Mouse (Mus musculus) MEL (cell line): ENCODE results near the gene Spaca7. TPM values are rescaled to one million over a fixed set of nuclear protein-coding genes. Genes with fewer than 3 reads are reported as not detected.

Source experiments
- DNase-seq: peaks from one replicate; pipeline ENCODE4 v3.0.0; 2011; ENCODE audit warnings: low read depth, low spot score
- H3K27ac ChIP-seq: 2 replicates; pipeline ENCODE4 v1.5.1; 2012; ENCODE audit warnings: low read depth, mild to moderate bottlenecking, control low read depth, low read length, moderate library complexity; ENCODE audit not compliant: control insufficient read depth
- H3K27me3 ChIP-seq, 2 experiments: fragments of 150-350 bp in 1 of 2; sonication (generic) in 1 of 2; 2 replicates each; pipeline ENCODE4 v1.6.1; 2012; ENCODE audit warnings: low read length in 2 of 2, mild to moderate bottlenecking in 2 of 2, improper control_type of control experiment in 1 of 2, moderate library complexity in 1 of 2; ENCODE audit not compliant: insufficient read depth in 2 of 2, control insufficient read depth in 1 of 2
- H3K36me3 ChIP-seq, 2 experiments: 2 replicates each; pipeline ENCODE4 v1.6.1; 2012 to 2014; ENCODE audit warnings: low read length in 2 of 2, improper control_type of control experiment in 1 of 2, inconsistent platforms in 1 of 2, mild to moderate bottlenecking in 1 of 2; ENCODE audit not compliant: insufficient read depth in 2 of 2, control insufficient read depth in 1 of 2
- H3K4me1 ChIP-seq, 2 experiments: fragments of 150-350 bp in 1 of 2; sonication (generic) in 1 of 2; 2 replicates each; pipeline ENCODE4 v1.6.1; 2012; ENCODE audit warnings: low read length in 2 of 2, improper control_type of control experiment in 1 of 2, mild to moderate bottlenecking in 1 of 2; ENCODE audit not compliant: insufficient read depth in 2 of 2, control insufficient read depth in 1 of 2
- H3K4me3 ChIP-seq, 2 experiments: fragments of 150-350 bp in 1 of 2; sonication (generic) in 1 of 2; 2 replicates each; pipeline ENCODE4 v1.5.1; 2012; ENCODE audit warnings: low read depth in 2 of 2, low read length in 2 of 2, mild to moderate bottlenecking in 2 of 2, moderate library complexity in 2 of 2, control low read depth in 1 of 2, improper control_type of control experiment in 1 of 2; ENCODE audit not compliant: control insufficient read depth in 1 of 2, insufficient read depth in 1 of 2
- H3K79me2 ChIP-seq: 2 replicates; pipeline ENCODE4 v1.6.1; 2012; ENCODE audit warnings: mild to moderate bottlenecking, low read length, moderate library complexity; ENCODE audit not compliant: control insufficient read depth, poor library complexity, insufficient read depth
- H3K9ac ChIP-seq: 2 replicates; pipeline ENCODE4 v1.6.1; 2012; ENCODE audit warnings: low read depth, mild to moderate bottlenecking, control low read depth, low read length, moderate library complexity; ENCODE audit not compliant: control insufficient read depth, poor library complexity, severe bottlenecking
- H3K9me3 ChIP-seq: fragments of 150-350 bp; sonication (generic); replicated peaks from 2 replicates; pipeline ENCODE4 v1.6.1; 2012; ENCODE audit warnings: mild to moderate bottlenecking, low read length, improper control_type of control experiment, moderate library complexity; ENCODE audit not compliant: insufficient read depth
- BHLHE40 ChIP-seq: IDR thresholded peaks from 2 replicates; pipeline ENCODE4 v1.6.1; 2012; ENCODE audit warnings: low read depth, mild to moderate bottlenecking, inconsistent platforms, low read length, improper control_type of control experiment, borderline replicate concordance
- CHD1 ChIP-seq: IDR thresholded peaks from 2 replicates; pipeline ENCODE4 v1.6.1; 2012; ENCODE audit warnings: low read depth, mild to moderate bottlenecking, inconsistent platforms, low read length, improper control_type of control experiment
- CTCF ChIP-seq, 3 experiments: IDR thresholded peaks in 2 of 3; conservative IDR thresholded peaks in 1 of 3; 2 replicates each; pipeline ENCODE4 v1.5.1; 2011 to 2012; ENCODE audit warnings: low read length in 3 of 3, low read depth in 2 of 3, mild to moderate bottlenecking in 2 of 3, improper control_type of control experiment in 1 of 3, inconsistent platforms in 1 of 3, mixed read lengths in 1 of 3, moderate library complexity in 1 of 3; ENCODE audit not compliant: control insufficient read depth in 1 of 3, insufficient read depth in 1 of 3, poor library complexity in 1 of 3, severe bottlenecking in 1 of 3
- E2F4 ChIP-seq: IDR thresholded peaks from 2 replicates; pipeline ENCODE4 v1.6.1; 2011; ENCODE audit warnings: low read depth, low read length, improper control_type of control experiment, borderline replicate concordance
- ELF1 ChIP-seq: IDR thresholded peaks from 2 replicates; pipeline ENCODE4 v1.6.1; 2014; ENCODE audit warnings: low read depth, mild to moderate bottlenecking, inconsistent platforms, low read length, improper control_type of control experiment, moderate library complexity
- EP300 ChIP-seq, 2 experiments: IDR thresholded peaks; 2 replicates each; pipeline ENCODE4 v1.6.1; 2011; ENCODE audit warnings: improper control_type of control experiment in 2 of 2, low read length in 2 of 2, low read depth in 1 of 2, mild to moderate bottlenecking in 1 of 2
- ETS1 ChIP-seq: IDR thresholded peaks from 2 replicates; pipeline ENCODE4 v1.6.1; 2012; ENCODE audit warnings: low read depth, mild to moderate bottlenecking, inconsistent platforms, low read length, improper control_type of control experiment, moderate library complexity
- GATA1 ChIP-seq: IDR thresholded peaks from 2 replicates; pipeline ENCODE4 v1.6.1; 2011; ENCODE audit warnings: low read depth, low read length, improper control_type of control experiment
- HCFC1 ChIP-seq: IDR thresholded peaks from 2 replicates; pipeline ENCODE4 v1.6.1; 2012; ENCODE audit warnings: low read depth, mild to moderate bottlenecking, inconsistent platforms, low read length, improper control_type of control experiment, moderate library complexity
- MAZ ChIP-seq: IDR thresholded peaks from 2 replicates; pipeline ENCODE4 v1.6.1; 2012; ENCODE audit warnings: low read depth, mild to moderate bottlenecking, inconsistent platforms, low read length, improper control_type of control experiment
- MYC ChIP-seq: IDR thresholded peaks from 2 replicates; pipeline ENCODE4 v1.6.1; 2011; ENCODE audit warnings: low read depth, mild to moderate bottlenecking, low read length, improper control_type of control experiment, moderate library complexity
- NRF1 ChIP-seq: IDR thresholded peaks from 2 replicates; pipeline ENCODE4 v1.6.1; 2014; ENCODE audit warnings: low read depth, mild to moderate bottlenecking, inconsistent platforms, low read length, improper control_type of control experiment, moderate library complexity; ENCODE audit not compliant: poor library complexity, insufficient read depth, severe bottlenecking
- POLR2A ChIP-seq, 2 experiments: IDR thresholded peaks; 2 replicates each; pipeline ENCODE4 v1.6.1; 2011 to 2012; ENCODE audit warnings: low read length in 2 of 2, mild to moderate bottlenecking in 2 of 2, control low read depth in 1 of 2, improper control_type of control experiment in 1 of 2, low read depth in 1 of 2, moderate library complexity in 1 of 2; ENCODE audit not compliant: control insufficient read depth in 1 of 2, insufficient read depth in 1 of 2, poor library complexity in 1 of 2
- POLR2AphosphoS5 ChIP-seq: IDR thresholded peaks from 2 replicates; pipeline ENCODE4 v1.6.1; 2012; ENCODE audit warnings: low read depth, borderline replicate concordance, mild to moderate bottlenecking, inconsistent platforms, low read length, moderate library complexity, mixed read lengths
- SIN3A ChIP-seq: IDR thresholded peaks from 2 replicates; pipeline ENCODE4 v1.6.1; 2012; ENCODE audit warnings: low read length, improper control_type of control experiment, inconsistent platforms
- SMC3 ChIP-seq: IDR thresholded peaks from 2 replicates; pipeline ENCODE4 v1.6.1; 2011; ENCODE audit warnings: low read depth, low read length, improper control_type of control experiment
- TAL1 ChIP-seq: IDR thresholded peaks from 2 replicates; pipeline ENCODE4 v1.6.1; 2012; ENCODE audit warnings: mild to moderate bottlenecking, inconsistent platforms, low read length, moderate library complexity, mixed read lengths
- TCF12 ChIP-seq: IDR thresholded peaks from 2 replicates; pipeline ENCODE4 v1.6.1; 2014; ENCODE audit warnings: low read depth, mild to moderate bottlenecking, inconsistent platforms, low read length, improper control_type of control experiment, moderate library complexity
- UBTF ChIP-seq: IDR thresholded peaks from 2 replicates; pipeline ENCODE4 v1.6.1; 2012; ENCODE audit warnings: low read depth, mild to moderate bottlenecking, inconsistent platforms, low read length, improper control_type of control experiment, moderate library complexity, borderline replicate concordance; ENCODE audit not compliant: insufficient read depth
- USF1 ChIP-seq: IDR thresholded peaks from 2 replicates; pipeline ENCODE4 v1.6.1; 2014; ENCODE audit warnings: low read depth, mild to moderate bottlenecking, inconsistent platforms, low read length, improper control_type of control experiment, moderate library complexity
- ZC3H11A ChIP-seq: IDR thresholded peaks from 2 replicates; pipeline ENCODE4 v1.6.1; 2012; ENCODE audit warnings: low read depth, mild to moderate bottlenecking, inconsistent platforms, low read length, improper control_type of control experiment
- ZKSCAN1 ChIP-seq: IDR thresholded peaks from 2 replicates; pipeline ENCODE4 v1.6.1; 2012; ENCODE audit warnings: low read depth, mild to moderate bottlenecking, inconsistent platforms, low read length, improper control_type of control experiment, moderate library complexity
- polyA plus RNA-seq, 2 experiments: library from polyadenylated mRNA; stranded (reverse) in 1 of 2; unstranded in 1 of 2; fragments of >175 nt in 1 of 2; fragments of >200 nt in 1 of 2; gene quantifications; 2 replicates each; pipeline versions ENCODE4 v1.2.1 to v1.2.4; 2012; ENCODE audit warnings: low replicate concordance in 2 of 2, low read depth in 1 of 2; ENCODE audit not compliant: insufficient read length in 2 of 2, insufficient read depth in 1 of 2, missing spikeins in 1 of 2
- total RNA-seq: library from RNA; depleted of rRNA; stranded (reverse); fragments of 300-350 nt; gene quantifications from 2 replicates; pipeline ENCODE4 v1.2.3, GENCODE M21; 2012

Gene Spaca7
- total and polyA plus RNA-seq, 3 experiments = not detected

DNA sequence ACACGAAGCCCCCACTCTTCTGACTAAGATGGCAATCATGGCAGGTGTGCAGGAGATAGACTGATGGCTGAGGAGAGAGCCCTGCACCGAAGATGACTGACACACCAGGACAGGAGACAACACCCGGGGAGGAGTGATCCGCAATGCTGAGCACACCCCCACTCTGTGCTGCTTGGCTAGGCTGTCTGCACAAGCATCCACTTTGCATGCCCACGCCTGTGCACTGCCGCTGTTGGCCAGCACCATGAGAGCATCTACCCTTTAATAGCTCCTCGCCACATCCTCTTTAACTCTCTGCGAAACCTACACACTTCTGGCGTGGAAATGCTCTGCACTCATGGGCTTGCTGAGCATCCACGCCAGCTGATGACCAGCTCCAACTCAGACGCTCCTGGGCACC is 65.6 kb downstream of the Spaca7 start:
- Histone ChIP-seq H3K4me3 (no peak overlapping the region), H3K27me3 (no peaks in the 10 kb centered on the region), H3K4me1 (no peaks in the 10 kb centered on the region), H3K36me3 (peaks cover 0 to 2% of the 10 kb centered on the region in 2 experiments; a peak in 2 of 4 replicates), H3K9me3 (no peaks in the 10 kb centered on the region), H3K79me2 (no peaks in the 10 kb centered on the region), H3K9ac (no peak overlapping the region), H3K27ac (no peak overlapping the region)
- TF ChIP-seq UBTF = no peak
- TF ChIP-seq ETS1 = no peak
- no peak for TF ChIP-seq E2F4
- TF ChIP-seq GATA1 = no peak
- no peak for TF ChIP-seq TCF12
- TF ChIP-seq CHD1 = no peak
- no peak for TF ChIP-seq NRF1
- TF ChIP-seq CTCF (IDR thresholded peaks at IDR 0.05 in 2 of 3, conservative IDR thresholded peaks at IDR 0.05 in 1 of 3; ENCODE audit: control insufficient read depth in 1 of 3, insufficient read depth in 1 of 3, low read depth in 2 of 3, low read length in 3 of 3, poor library complexity in 1 of 3, severe bottlenecking in 1 of 3) = no peak
- no peak for TF ChIP-seq POLR2A (IDR thresholded peaks at IDR 0.05; ENCODE audit: control insufficient read depth in 1 of 2, insufficient read depth in 1 of 2, low read depth in 1 of 2, low read length in 2 of 2, poor library complexity in 1 of 2)
- TF ChIP-seq SMC3 = no peak
- no peak for TF ChIP-seq BHLHE40
- no peak for TF ChIP-seq HCFC1
- DNase-seq = no peak

DNA sequence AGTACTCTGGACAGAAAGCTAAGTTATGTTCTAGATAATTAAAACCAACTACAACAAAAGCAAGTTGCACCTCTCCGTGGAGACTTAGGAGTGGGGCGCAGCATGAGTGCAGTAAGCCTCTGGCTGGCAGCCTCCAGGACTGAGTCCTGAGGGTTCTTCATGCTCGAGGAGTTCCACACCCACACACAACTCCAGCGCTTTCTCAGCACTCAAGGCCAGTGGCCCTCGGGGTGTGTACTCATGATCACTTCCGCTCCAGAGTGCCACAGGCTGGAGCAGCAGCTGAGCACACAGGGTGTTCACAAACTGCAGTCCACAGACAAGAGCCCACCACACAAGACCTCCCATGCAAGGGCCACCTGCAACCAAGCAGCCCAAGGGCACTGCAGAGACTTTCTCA is 68.7 kb downstream of the Spaca7 start:
- no peaks in the 10 kb centered on the region for H3K79me2 ChIP-seq

GRCm38 (mm10) chr8:12644341-12644740 is 71.5 kb downstream of the Spaca7 start:
- H3K79me2 ChIP-seq = no peaks in the 10 kb centered on the region
- H3K4me3 ChIP-seq = no peak overlapping the region
- H3K4me1 ChIP-seq = peaks cover 0 to 4% of the 10 kb centered on the region in 2 experiments; a peak in 3 of 4 replicates
- peak; percentile 72 for DNase-seq
- no peaks in the 10 kb centered on the region for H3K27me3 ChIP-seq
- TF ChIP-seq MYC (no peak), MAZ (no peak), POLR2AphosphoS5 (no peak), EP300 (IDR thresholded peaks at IDR 0.05; ENCODE audit: low read depth in 1 of 2, low read length in 2 of 2) (peak; percentile 19 to 55; a peak in 3 of 4 replicates), POLR2A (IDR thresholded peaks at IDR 0.05; ENCODE audit: control insufficient read depth in 1 of 2, insufficient read depth in 1 of 2, low read depth in 1 of 2, low read length in 2 of 2, poor library complexity in 1 of 2) (no peak), TAL1 (peak; percentile 41), E2F4 (no peak), SIN3A (peak; percentile 23; the same call in 1 of the 2 replicates), GATA1 (peak; percentile 68), NRF1 (peak; percentile 61), ELF1 (no peak), USF1 (no peak), CTCF (IDR thresholded peaks at IDR 0.05 in 2 of 3, conservative IDR thresholded peaks at IDR 0.05 in 1 of 3; ENCODE audit: control insufficient read depth in 1 of 3, insufficient read depth in 1 of 3, low read depth in 2 of 3, low read length in 3 of 3, poor library complexity in 1 of 3, severe bottlenecking in 1 of 3) (no peak)
- H3K27ac ChIP-seq = peak overlapping the region; percentile 43; the same call in 1 of the 2 replicates
- no peak overlapping the region for H3K9ac ChIP-seq
- no peaks in the 10 kb centered on the region for H3K9me3 ChIP-seq
- peaks cover 2 to 6% of the 10 kb centered on the region in 2 experiments for H3K36me3 ChIP-seq

More for the DNA sequence above, 68.7 kb downstream of the Spaca7 start:
- TF ChIP-seq ZKSCAN1 (no peak), TCF12 (no peak), NRF1 (no peak), ZC3H11A (no peak)
- Histone ChIP-seq H3K4me1 (peaks cover 0 to 4% of the 10 kb centered on the region in 2 experiments; a peak in 3 of 4 replicates), H3K36me3 (peaks cover 0 to 6% of the 10 kb centered on the region in 2 experiments), H3K9me3 (no peaks in the 10 kb centered on the region), H3K9ac (no peak overlapping the region), H3K27ac (no peak overlapping the region), H3K27me3 (no peaks in the 10 kb centered on the region), H3K4me3 (no peak overlapping the region)
- no peak for DNase-seq
